Mouse (Mus musculus): ENCODE measurements around the gene Kdf1. TPM values are rescaled to one million over a fixed set of nuclear protein-coding genes. Genes with fewer than 3 reads are reported as not detected.

Gene Kdf1
- total RNA-seq, 2 experiments from 2014 or later: 0.47 TPM; not detected in 1

- intact Hi-C loops (cut with DNase I): no loop called here
- DNase-seq (ENCODE audit: extremely low spot score in 1 of 2, low spot score in 2 of 2): peak; percentile 95 to 97
Observed at GRCm38 (mm10) chr4:133545272-133546231, 26.8 kb downstream of the Kdf1 start, which contains the start of gene Nudc. Gene Nudc, minus strand, starts transcription at chr4:133545996.

GRCm38 (mm10) chr4:133552029-133552428 is 33.3 kb downstream of the Kdf1 start:
- no peak for DNase-seq (ENCODE audit: extremely low spot score in 1 of 2, low spot score in 2 of 2)
- intact Hi-C loops (cut with DNase I): no loop called here

- DNase-seq (ENCODE audit: extremely low spot score in 1 of 2, low spot score in 2 of 2): no peak
- intact Hi-C loops (cut with DNase I): no loop called here
Observed at GRCm38 (mm10) chr4:133552768-133553447, 34.1 kb downstream of the Kdf1 start, which contains the start of gene Nr0b2. Gene Nr0b2, plus strand, starts transcription at chr4:133553376.

GRCm38 (mm10) chr4:133553448-133554330 is 34.9 kb downstream of the Kdf1 start:
- DNase-seq (ENCODE audit: extremely low spot score in 1 of 2, low spot score in 2 of 2): no peak
- intact Hi-C loops (cut with DNase I): no loop called here

DNA sequence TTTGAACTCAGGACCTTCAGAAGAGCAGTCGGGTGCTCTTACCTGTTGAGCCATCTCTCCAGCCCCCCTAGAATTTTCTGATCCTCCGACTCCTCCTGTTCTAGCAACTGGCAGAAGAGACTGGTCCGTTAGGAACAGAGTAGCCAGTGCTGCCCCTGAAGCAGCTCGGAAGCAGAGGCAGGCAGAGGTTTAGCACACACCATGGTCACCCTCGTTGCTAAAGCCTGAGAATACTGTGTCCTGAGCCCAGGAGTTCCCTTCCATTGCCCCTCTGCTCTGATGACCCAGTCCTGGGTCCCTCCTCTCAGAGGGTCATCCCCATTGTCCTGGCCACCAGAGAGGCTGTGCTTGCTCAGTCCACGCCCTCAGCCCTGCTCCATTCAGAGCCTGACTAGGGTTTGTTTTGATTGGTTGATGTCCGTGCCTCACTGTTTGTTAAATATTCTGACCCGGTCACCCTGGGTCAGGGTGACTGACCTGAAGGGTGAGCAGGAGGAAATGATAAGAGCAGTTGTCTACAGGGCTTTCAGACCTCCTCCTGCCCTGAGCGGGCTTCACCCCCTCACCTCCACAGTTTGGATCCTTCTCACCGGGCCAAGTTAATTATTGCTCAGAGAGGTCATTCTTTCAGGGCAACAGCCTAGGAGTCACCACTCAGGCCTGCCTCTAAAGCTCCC is 38.4 kb downstream of the Kdf1 start:
- intact Hi-C loops (cut with DNase I): no loop called here
- DNase-seq (ENCODE audit: extremely low spot score in 1 of 2, low spot score in 2 of 2): no peak

- intact Hi-C loops (cut with DNase I): no loop called here
- no peak for DNase-seq (ENCODE audit: extremely low spot score in 1 of 2, low spot score in 2 of 2)
Observed at GRCm38 (mm10) chr4:133559846-133560245, 41.1 kb downstream of the Kdf1 start.

DNA sequence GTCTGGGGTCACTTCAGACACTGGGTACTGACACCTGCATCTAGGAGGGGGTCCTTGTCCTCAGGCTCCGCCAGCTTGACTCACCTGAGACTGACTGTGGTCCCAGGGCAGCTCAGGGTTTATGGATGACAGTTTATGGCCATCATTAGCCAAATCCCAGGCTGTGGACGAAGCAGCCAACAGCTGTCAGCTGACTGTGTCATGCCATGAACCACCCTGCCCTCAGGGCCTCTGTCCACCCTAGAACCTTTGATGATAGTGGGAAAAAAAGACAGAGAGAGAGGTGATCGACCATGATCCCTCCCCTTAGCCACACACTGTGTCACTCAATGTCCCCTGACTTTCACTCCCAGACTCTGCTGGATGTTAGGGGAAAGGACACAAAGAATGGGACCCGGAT is 42.9 kb downstream of the Kdf1 start:
- intact Hi-C loops (cut with DNase I): no loop called here
- DNase-seq (ENCODE audit: extremely low spot score in 1 of 2, low spot score in 2 of 2): no peak

DNA sequence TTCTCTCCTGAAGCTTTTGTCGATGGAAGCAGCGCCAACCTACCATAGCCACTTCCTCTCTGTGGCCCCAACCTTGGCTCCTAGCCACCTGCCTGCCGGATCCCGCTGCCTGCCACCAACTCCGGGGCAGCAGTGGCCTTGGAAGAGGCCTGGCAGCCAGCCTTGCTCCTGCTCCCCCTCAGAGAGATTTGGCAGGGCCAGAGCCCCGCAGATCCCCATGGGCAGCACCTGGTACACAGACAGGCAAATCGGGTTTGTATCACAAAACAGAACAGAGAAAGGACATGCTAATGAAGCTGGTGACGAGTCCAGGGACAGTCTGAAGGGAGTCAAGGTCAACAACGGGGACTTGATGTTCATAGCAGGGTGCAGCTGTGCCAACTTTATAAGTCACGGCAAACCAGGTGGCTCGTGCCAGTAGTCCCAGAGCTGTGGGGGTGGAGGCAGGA is 44.4 kb downstream of the Kdf1 start:
- DNase-seq (ENCODE audit: extremely low spot score in 1 of 2, low spot score in 2 of 2): peak in 1 of 2 experiments; percentile 34

GRCm38 (mm10) chr4:133567251-133567650 is 48.5 kb downstream of the Kdf1 start:
- intact Hi-C loops (cut with DNase I): no loop called here
- no peak for DNase-seq (ENCODE audit: extremely low spot score in 1 of 2, low spot score in 2 of 2)

More for the DNA sequence above, 44.4 kb downstream of the Kdf1 start:
- intact Hi-C loops (cut with DNase I): no loop called here

DNA sequence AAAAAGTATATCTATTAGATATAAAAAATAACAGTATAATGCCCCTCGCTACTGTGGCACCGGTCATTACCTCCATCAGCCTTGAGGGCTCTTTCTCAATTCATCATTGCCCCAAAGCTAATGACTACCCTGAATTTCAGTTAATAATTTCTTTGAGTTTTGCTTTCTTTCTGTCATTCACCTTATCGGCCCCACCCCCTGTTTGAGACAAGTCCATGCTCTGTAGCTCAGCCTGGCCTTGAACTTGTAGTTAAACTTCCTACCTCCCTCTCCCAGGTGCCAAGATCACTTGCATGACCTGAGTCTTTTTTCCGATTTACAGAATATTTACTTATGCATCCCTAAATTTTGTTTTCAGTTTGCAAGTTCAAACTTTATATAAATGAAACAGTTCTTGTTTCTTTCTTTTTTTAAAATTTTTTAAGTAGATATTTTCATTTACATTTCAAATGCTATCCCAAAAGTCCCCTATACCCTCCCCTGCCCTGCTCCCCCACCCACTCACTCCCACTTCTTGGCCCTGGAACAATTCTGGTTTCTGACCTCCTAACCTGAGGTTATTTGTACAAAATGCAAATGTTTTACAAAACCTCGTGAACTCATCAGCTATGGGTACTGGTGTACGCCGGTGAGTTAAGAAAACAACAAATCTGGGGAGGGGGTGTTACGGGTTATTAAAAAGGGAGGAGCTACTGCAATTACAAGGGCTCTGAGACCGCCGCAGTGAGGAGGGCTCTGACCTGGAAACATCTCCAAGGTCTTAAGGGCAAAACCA is 50.7 kb downstream of the Kdf1 start:
- intact Hi-C loops (cut with DNase I): no loop called here
- DNase-seq (ENCODE audit: extremely low spot score in 1 of 2, low spot score in 2 of 2): no peak

DNA sequence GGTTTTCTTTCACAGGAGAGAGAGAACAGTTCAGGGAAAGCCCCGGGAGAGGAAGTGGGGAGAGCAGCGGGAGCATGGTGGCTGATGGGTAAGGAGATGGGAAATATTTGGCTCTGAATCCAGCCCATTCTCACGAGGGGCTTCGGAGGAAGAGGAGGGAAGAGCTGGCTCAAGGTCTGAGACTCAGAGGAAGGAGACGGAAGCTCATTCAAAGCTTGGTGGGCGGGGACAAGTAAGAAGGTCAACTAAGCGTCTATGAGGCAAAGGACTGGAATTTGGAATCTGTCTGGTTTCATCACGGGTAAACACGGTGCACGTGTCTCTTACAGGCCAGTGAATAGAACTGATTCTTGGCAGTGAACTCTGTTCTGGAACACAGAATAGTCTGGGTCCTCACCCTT is 51.3 kb downstream of the Kdf1 start:
- intact Hi-C loops (cut with DNase I): no loop called here

GRCm38 (mm10) chr4:133574070-133574842 is 55.5 kb downstream of the Kdf1 start, which contains the start of gene Gpatch3:
Gene Gpatch3, plus strand, starts transcription at chr4:133574745.
- peak; percentile 91 to 95 for DNase-seq (ENCODE audit: extremely low spot score in 1 of 2, low spot score in 2 of 2)
- intact Hi-C loops (cut with DNase I): no loop called here

More for the DNA sequence above, 51.3 kb downstream of the Kdf1 start:
- no peak for DNase-seq (ENCODE audit: extremely low spot score in 1 of 2, low spot score in 2 of 2)

DNA sequence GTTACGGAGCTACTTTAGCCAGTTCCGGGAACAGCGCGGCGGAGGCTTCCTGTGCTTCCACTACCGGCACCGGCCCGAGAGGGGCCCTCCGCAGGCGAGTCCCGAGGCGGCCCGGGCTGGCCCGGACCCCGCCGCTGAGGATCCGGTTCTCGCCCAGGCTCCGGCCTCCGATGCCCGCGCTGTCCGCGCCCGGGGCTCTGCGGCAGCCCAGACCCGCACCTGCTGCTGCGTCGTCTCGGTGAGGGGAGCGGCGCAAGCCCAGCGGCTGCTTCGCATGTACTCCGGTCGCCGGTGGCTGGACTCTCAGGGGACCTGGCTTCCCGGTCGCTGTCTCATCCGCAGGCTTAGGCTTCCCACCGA is 56.1 kb downstream of the Kdf1 start:
- intact Hi-C loops (cut with DNase I): no loop called here
- DNase-seq (ENCODE audit: extremely low spot score in 1 of 2, low spot score in 2 of 2): no peak

- DNase-seq (ENCODE audit: extremely low spot score in 1 of 2, low spot score in 2 of 2): no peak
- intact Hi-C loops (cut with DNase I): no loop called here
Observed at GRCm38 (mm10) chr4:133577983-133578382, 59.2 kb downstream of the Kdf1 start.

All from left cerebral cortex, postnatal 10 days (tissue).